Mouse (Mus musculus): ENCODE data around the gene Zbtb40.

GRCm38 (mm10) chr4:137042039-137042438, 6.6 kb downstream of the Zbtb40 start:
- TF ChIP-seq EP300 (IDR thresholded peaks at IDR 0.05) (no peak), CTCF (IDR thresholded peaks at IDR 0.05) (no peak)
